Mouse (Mus musculus) gonadal fat pad, adult 2 months (tissue): ENCODE results near the gene Fbxo3. TPM values are rescaled to one million over a fixed set of nuclear protein-coding genes. Genes with fewer than 3 reads are reported as not detected.
"Not testable (repeated sequence)": the region's sequence is repeated elsewhere in the genome, so short reads cannot be mapped to it uniquely, and the experiment has no call there.

Source experiments
- DNase-seq: peaks from one replicate; pipeline ENCODE4 v3.0.0-alpha.2; 2012; ENCODE audit warnings: low read depth
- polyA plus RNA-seq: library from polyadenylated mRNA; depleted of rRNA; stranded (reverse); fragments of >200 nt; gene quantifications from 2 replicates; pipeline ENCODE4 v1.2.3, GENCODE M21; 2012

The Fbxo3 gene
- polyA plus RNA-seq, 1 experiment, result 28.4 TPM

GRCm38 (mm10) chr2:104036316-104036715 is 8.8 kb downstream of the Fbxo3 start:
- DNase-seq, result no peak

GRCm38 (mm10) chr2:104038236-104038635 is 10.7 kb downstream of the Fbxo3 start:
- DNase-seq, result no peak

GRCm38 (mm10) chr2:104041632-104042031 is 14.1 kb downstream of the Fbxo3 start:
- DNase-seq, result no peak

- DNase-seq, result no peak
Measured at GRCm38 (mm10) chr2:104042766-104043165, 15.2 kb downstream of the Fbxo3 start.

GRCm38 (mm10) chr2:104043624-104044478 is 16.3 kb downstream of the Fbxo3 start:
- DNase-seq, result no peak

GRCm38 (mm10) chr2:104044479-104045080 is 17.1 kb downstream of the Fbxo3 start:
- DNase-seq, result no peak

GRCm38 (mm10) chr2:104058381-104058780 is 30.9 kb downstream of the Fbxo3 start:
- DNase-seq, result no peak

- DNase-seq, result no peak
Measured at GRCm38 (mm10) chr2:104058954-104059353, 31.4 kb downstream of the Fbxo3 start.

- no peak for DNase-seq
Measured at GRCm38 (mm10) chr2:104059786-104060185, 32.3 kb downstream of the Fbxo3 start.

GRCm38 (mm10) chr2:104060996-104061395 is 33.5 kb downstream of the Fbxo3 start:
- DNase-seq, result no peak

- DNase-seq, result no peak
Measured at GRCm38 (mm10) chr2:104062665-104063064, 35.1 kb downstream of the Fbxo3 start.

GRCm38 (mm10) chr2:104064152-104064551 is 36.6 kb downstream of the Fbxo3 start:
- DNase-seq, result no peak

GRCm38 (mm10) chr2:104065526-104065925 is 38.0 kb downstream of the Fbxo3 start, which contains the start of gene Gm10912:
Gm10912 (plus strand) TSS chr2:104065826.
- not testable (repeated sequence) for DNase-seq

GRCm38 (mm10) chr2:104068450-104068849 is 40.9 kb downstream of the Fbxo3 start, which contains the start of gene Gm10799:
Gm10799 (minus strand) TSS chr2:104068550.
- DNase-seq, result not testable (repeated sequence)

GRCm38 (mm10) chr2:104069704-104070185 is 42.2 kb downstream of the Fbxo3 start, which contains the start of gene Cd59b:
Cd59b (plus strand) TSS chr2:104069849.
- DNase-seq, result peak; percentile 22

GRCm38 (mm10) chr2:104078285-104078684 is 50.8 kb downstream of the Fbxo3 start:
- DNase-seq, result not testable (repeated sequence)

- not testable (repeated sequence) for DNase-seq
Measured at GRCm38 (mm10) chr2:104081436-104082050, 54.0 kb downstream of the Fbxo3 start.

- no peak for DNase-seq
Measured at GRCm38 (mm10) chr2:104082474-104082873, 55.0 kb downstream of the Fbxo3 start.

- not testable (repeated sequence) for DNase-seq
Measured at GRCm38 (mm10) chr2:104084027-104084426, 56.5 kb downstream of the Fbxo3 start.

- DNase-seq, result not testable (repeated sequence)
Measured at GRCm38 (mm10) chr2:104087562-104087961, 60.0 kb downstream of the Fbxo3 start.

GRCm38 (mm10) chr2:104093305-104093704 is 65.8 kb downstream of the Fbxo3 start:
- no peak for DNase-seq

GRCm38 (mm10) chr2:104095741-104096213 is 68.3 kb downstream of the Fbxo3 start, which contains the start of gene Cd59a:
Cd59a (plus strand) TSS chr2:104095801.
- DNase-seq, result peak; percentile 41
